Mouse (Mus musculus) cerebellum, adult 11 months (tissue): ENCODE data around the gene Mfn2.

Experiments
- DNase-seq: peaks from one replicate; pipeline ENCODE4 v3.0.0; 2022

Gene Mfn2

GRCm38 (mm10) chr4:147866056-147866455 lies 38.4 kb downstream of the Mfn2 start:
- DNase-seq = no peak

- DNase-seq = no peak
These were observed 38.9 kb downstream of the Mfn2 start for GRCm38 (mm10) chr4:147865651-147866050.

GRCm38 (mm10) chr4:147862051-147862450 lies 42.5 kb downstream of the Mfn2 start:
- DNase-seq = no peak

GRCm38 (mm10) chr4:147850776-147851175 lies 53.7 kb downstream of the Mfn2 start:
- no peak for DNase-seq

- DNase-seq = no peak
These were observed 55.9 kb downstream of the Mfn2 start for GRCm38 (mm10) chr4:147848584-147848991.

DNA sequence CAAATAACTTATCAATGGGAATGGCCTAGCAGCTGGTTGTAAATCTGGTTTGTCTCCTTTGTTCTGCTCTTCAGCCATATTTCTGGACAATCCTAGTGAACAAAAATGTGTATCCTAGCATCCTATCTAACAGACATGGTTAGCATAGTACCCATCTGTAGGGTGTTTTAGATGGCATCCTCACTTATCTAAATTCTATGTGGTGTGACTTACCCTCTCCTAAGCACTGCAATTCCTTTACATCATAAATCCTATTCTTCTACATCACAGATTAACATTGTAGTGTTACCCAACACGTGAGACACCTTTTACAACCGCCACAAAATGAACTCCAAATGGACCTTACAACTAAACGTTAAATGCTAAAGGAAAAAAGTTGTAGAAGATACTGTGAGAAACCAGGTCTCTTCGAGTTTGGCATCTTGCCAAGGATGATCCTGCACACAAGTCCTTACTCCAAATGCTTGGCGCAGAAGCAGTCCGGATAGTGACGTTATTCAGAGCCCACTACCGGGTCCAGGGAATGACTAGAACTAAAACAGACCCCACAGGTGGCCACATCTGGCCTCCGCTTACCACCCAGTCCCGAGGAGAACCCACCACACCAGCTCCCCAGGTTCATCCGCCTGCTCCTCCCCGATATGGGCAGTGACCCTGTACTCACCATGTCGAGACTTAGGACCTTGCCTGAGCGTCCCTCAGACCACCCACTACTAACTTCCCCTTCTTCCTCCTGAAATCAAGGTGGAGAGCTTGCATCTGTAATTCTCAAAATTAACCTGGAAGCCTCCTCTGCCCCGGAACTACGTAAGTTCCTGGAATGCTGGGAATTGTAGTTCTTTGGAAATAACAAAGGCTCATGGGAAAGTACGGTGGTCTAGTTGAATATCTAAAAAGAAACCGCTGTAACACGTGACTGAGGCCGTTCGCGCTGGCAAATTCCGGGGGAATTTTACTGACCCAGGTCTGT lies 56.6 kb downstream of the Mfn2 start, which contains the start of gene Zfp933:
Zfp933 (minus strand) TSS at position 753 of the 970 bp plus-strand sequence.
- peak; percentile 64 for DNase-seq

GRCm38 (mm10) chr4:147842871-147843270 lies 61.6 kb downstream of the Mfn2 start:
- DNase-seq = no peak

- DNase-seq = peak; percentile 29
These were observed 65.2 kb downstream of the Mfn2 start for GRCm38 (mm10) chr4:147839282-147839681.

DNA sequence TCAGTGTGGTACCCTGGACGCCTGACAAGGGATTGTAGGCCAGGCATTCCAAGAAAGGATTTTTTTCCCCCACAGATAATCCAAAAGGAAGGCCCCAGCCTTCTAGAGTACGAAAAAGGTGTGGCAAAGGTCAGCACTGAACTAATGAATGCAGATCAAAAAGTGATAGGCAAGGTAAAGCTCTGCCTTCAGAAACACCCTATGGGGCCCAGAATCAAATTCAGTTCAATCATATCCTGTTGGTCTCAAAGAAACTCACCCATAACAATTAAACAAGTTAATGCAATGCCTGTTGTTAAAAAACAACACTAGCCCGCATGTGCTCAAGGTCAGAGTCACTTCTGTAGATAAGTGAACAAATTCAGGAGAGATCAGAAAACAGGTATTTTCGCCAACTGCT lies 80.1 kb downstream of the Mfn2 start:
- DNase-seq = no peak
